Comparison of ENCODE assay signal across 8 mouse cellular contexts in the genomic region with DNA sequence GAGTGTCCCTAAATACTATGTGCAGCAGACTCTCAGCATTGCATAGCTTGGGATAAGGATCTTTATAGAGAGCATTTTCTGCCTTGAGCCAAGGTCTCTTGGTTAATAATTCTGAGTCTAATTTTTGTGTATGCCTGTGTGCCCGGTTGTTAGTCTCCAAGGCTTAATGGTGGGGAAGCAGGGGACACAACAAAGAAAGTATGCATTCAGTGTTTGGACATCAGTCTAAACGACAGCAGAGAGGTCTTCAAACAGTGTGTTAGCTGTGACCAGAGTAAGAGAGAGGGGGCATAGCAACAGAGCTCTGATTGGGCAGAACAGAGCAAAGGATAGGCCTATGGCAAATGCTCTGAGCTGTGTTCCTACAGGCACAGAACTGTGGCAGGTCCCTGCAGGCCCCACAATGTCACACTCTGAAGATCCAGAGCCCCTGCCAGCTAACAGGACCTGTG.
DNase-seq lines count a peak whose midpoint lies in the region; ATAC-seq lines count a peak whose summit lies in the region.

No protein-coding gene starts in this region.

- H3K9me3 ChIP-seq in forebrain, embryonic 16.5 days (ENCODE audit: control insufficient read depth, low read length), result no peaks in the 10 kb centered on the region
- H3K9me3 ChIP-seq in stomach, embryonic 15.5 days, result no peaks in the 10 kb centered on the region

- WGBS in forebrain, embryonic 16.5 days, result 34% methylated on average over 2 of the region's 2 CpGs
- WGBS in stomach, embryonic 15.5 days, result 37% methylated on average over 2 of the region's 2 CpGs

- H3K36me3 ChIP-seq in forebrain, embryonic 16.5 days (ENCODE audit: control insufficient read depth, insufficient read depth), result no peaks in the 10 kb centered on the region
- no peaks in the 10 kb centered on the region for H3K36me3 ChIP-seq in stomach, embryonic 15.5 days

- ATAC-seq in forebrain, embryonic 16.5 days, result peak; percentile 93
- ATAC-seq in stomach, embryonic 15.5 days (ENCODE audit: insufficient read depth, low FRiP score, low read depth), result peak; percentile 68

- H3K4me3 ChIP-seq in forebrain, embryonic 16.5 days (replicated peaks; ENCODE audit: low read length), result no peak overlapping the region
- no peak overlapping the region for H3K4me3 ChIP-seq in stomach, embryonic 15.5 days (replicated peaks)

- no peak overlapping the region for H3K4me2 ChIP-seq in forebrain, embryonic 16.5 days (ENCODE audit: low read length)
- H3K4me2 ChIP-seq in stomach, embryonic 15.5 days, result no peak overlapping the region

- DNase-seq in retina, postnatal 1 day, result peak; percentile 28
- no peak for DNase-seq in retina, embryonic 14.5 days (ENCODE audit: low spot score)
- DNase-seq in kidney, postnatal 14 days, result peak; percentile 45
- DNase-seq in cerebellum, adult 18-20 months, result no peak
- no peak for DNase-seq in cerebellum, adult 8-10 months
- DNase-seq in ovary, adult 18-20 months (ENCODE audit: low spot score), result no peak

- H3K4me1 ChIP-seq in forebrain, embryonic 16.5 days (replicated peaks; ENCODE audit: control insufficient read depth, insufficient read depth, low read length), result no peaks in the 10 kb centered on the region
- 0 out of 2 replicates have a peak, but pooled peaks cover 5% of the 10 kb centered on the region for H3K4me1 ChIP-seq in stomach, embryonic 15.5 days

- H3K9ac ChIP-seq in forebrain, embryonic 16.5 days (replicated peaks; ENCODE audit: low read depth, low read length), result no peak overlapping the region
- H3K9ac ChIP-seq in stomach, embryonic 15.5 days, result no peak overlapping the region

- no peak overlapping the region for H3K27ac ChIP-seq in forebrain, embryonic 16.5 days (ENCODE audit: low read length)
- H3K27ac ChIP-seq in stomach, embryonic 15.5 days, result no peak overlapping the region; the same call in 1 of the 2 replicates

- H3K27me3 ChIP-seq in forebrain, embryonic 16.5 days (replicated peaks; ENCODE audit: control insufficient read depth, insufficient read depth, low read length), result no peaks in the 10 kb centered on the region
- H3K27me3 ChIP-seq in stomach, embryonic 15.5 days (replicated peaks), result no peaks in the 10 kb centered on the region

Comparison
In these comparisons a context has a peak if more than half of its experiments do, and no peak if none do; other contexts are left out.
1. DNase-seq: peak in retina, postnatal 1 day (single experiment) and kidney, postnatal 14 days (single experiment); none in retina, embryonic 14.5 days (single experiment), cerebellum, adult 18-20 months (0 of 2), cerebellum, adult 8-10 months (single experiment) and ovary, adult 18-20 months (single experiment).